Mouse (Mus musculus): ENCODE data around the gene Far2. TPM values are rescaled to one million over a fixed set of nuclear protein-coding genes. Genes with fewer than 3 reads are reported as not detected.
"Not testable (repeated sequence)": the region's sequence is repeated elsewhere in the genome, so short reads cannot be mapped to it uniquely, and the experiment has no call there.

Far2 gene
- polyA plus RNA-seq, 1 experiment from 2014 or later: 2.2 TPM

GRCm38 (mm10) chr6:148105722-148106268 lies 58.7 kb downstream of the Far2 start:
- H3K4me1 ChIP-seq (ENCODE audit: control insufficient read depth, insufficient read depth, low read length): no peaks in the 10 kb centered on the region
- WGBS: 77% methylated on average over 9 of the region's 9 CpGs
- DNase-seq (ENCODE audit: low spot score) (no peak), ATAC-seq (ENCODE audit: insufficient number of reproducible peaks, low FRiP score, low TSS enrichment, low read depth) (no peak)
- no peaks in the 10 kb centered on the region for H3K36me3 ChIP-seq (ENCODE audit: control insufficient read depth, insufficient read depth, low read length)
- no peak overlapping the region for H3K27ac ChIP-seq (replicated peaks; ENCODE audit: low read depth, low read length)
- H3K9ac ChIP-seq (ENCODE audit: low read length): no peak overlapping the region
- H3K4me3 ChIP-seq (ENCODE audit: low read depth, low read length): no peak overlapping the region
- no peak overlapping the region for H3K4me2 ChIP-seq (ENCODE audit: low read depth, severe bottlenecking)
- no peaks in the 10 kb centered on the region for H3K27me3 ChIP-seq (ENCODE audit: control insufficient read depth, insufficient read depth, low read length)
- no peaks in the 10 kb centered on the region for H3K9me3 ChIP-seq (ENCODE audit: control insufficient read depth, low read length)

GRCm38 (mm10) chr6:148108741-148109472 lies 61.8 kb downstream of the Far2 start:
- WGBS: 76% methylated on average over 8 of the region's 8 CpGs
- DNase-seq (ENCODE audit: low spot score) (no peak), ATAC-seq (ENCODE audit: insufficient number of reproducible peaks, low FRiP score, low TSS enrichment, low read depth) (no peak)
- no peak overlapping the region for H3K27ac ChIP-seq (replicated peaks; ENCODE audit: low read depth, low read length)
- no peak overlapping the region for H3K4me2 ChIP-seq (ENCODE audit: low read depth, severe bottlenecking)
- no peaks in the 10 kb centered on the region for H3K9me3 ChIP-seq (ENCODE audit: control insufficient read depth, low read length)
- H3K4me3 ChIP-seq (ENCODE audit: low read depth, low read length): no peak overlapping the region
- H3K4me1 ChIP-seq (ENCODE audit: control insufficient read depth, insufficient read depth, low read length): no peaks in the 10 kb centered on the region
- no peaks in the 10 kb centered on the region for H3K27me3 ChIP-seq (ENCODE audit: control insufficient read depth, insufficient read depth, low read length)
- H3K9ac ChIP-seq (ENCODE audit: low read length): no peak overlapping the region
- H3K36me3 ChIP-seq (ENCODE audit: control insufficient read depth, insufficient read depth, low read length): no peaks in the 10 kb centered on the region

GRCm38 (mm10) chr6:148110996-148111633 lies 64.1 kb downstream of the Far2 start:
- 92% methylated on average over 2 of the region's 2 CpGs for WGBS
- Histone ChIP-seq H3K4me2 (ENCODE audit: low read depth, severe bottlenecking) (no peak overlapping the region), H3K9me3 (ENCODE audit: control insufficient read depth, low read length) (no peaks in the 10 kb centered on the region), H3K4me3 (ENCODE audit: low read depth, low read length) (no peak overlapping the region), H3K27me3 (ENCODE audit: control insufficient read depth, insufficient read depth, low read length) (no peaks in the 10 kb centered on the region), H3K36me3 (ENCODE audit: control insufficient read depth, insufficient read depth, low read length) (no peaks in the 10 kb centered on the region), H3K27ac (replicated peaks; ENCODE audit: low read depth, low read length) (no peak overlapping the region), H3K9ac (ENCODE audit: low read length) (no peak overlapping the region), H3K4me1 (ENCODE audit: control insufficient read depth, insufficient read depth, low read length) (no peaks in the 10 kb centered on the region)
- ATAC-seq (ENCODE audit: insufficient number of reproducible peaks, low FRiP score, low TSS enrichment, low read depth): no peak
- no peak for DNase-seq (ENCODE audit: low spot score)

GRCm38 (mm10) chr6:148116371-148116770 lies 69.3 kb downstream of the Far2 start:
- Histone ChIP-seq H3K27me3 (ENCODE audit: control insufficient read depth, insufficient read depth, low read length) (no peaks in the 10 kb centered on the region), H3K4me2 (ENCODE audit: low read depth, severe bottlenecking) (no peak overlapping the region), H3K9me3 (ENCODE audit: control insufficient read depth, low read length) (no peaks in the 10 kb centered on the region), H3K36me3 (ENCODE audit: control insufficient read depth, insufficient read depth, low read length) (no peaks in the 10 kb centered on the region), H3K27ac (replicated peaks; ENCODE audit: low read depth, low read length) (no peak overlapping the region), H3K9ac (ENCODE audit: low read length) (no peak overlapping the region), H3K4me3 (ENCODE audit: low read depth, low read length) (no peak overlapping the region), H3K4me1 (ENCODE audit: control insufficient read depth, insufficient read depth, low read length) (no peaks in the 10 kb centered on the region)
- WGBS: 84% methylated on average over 5 of the region's 5 CpGs
- no peak for DNase-seq (ENCODE audit: low spot score)
- ATAC-seq (ENCODE audit: insufficient number of reproducible peaks, low FRiP score, low TSS enrichment, low read depth): no peak

GRCm38 (mm10) chr6:148116907-148117306 lies 69.8 kb downstream of the Far2 start:
- no peak for ATAC-seq (ENCODE audit: insufficient number of reproducible peaks, low FRiP score, low TSS enrichment, low read depth)
- no peak overlapping the region for H3K27ac ChIP-seq (replicated peaks; ENCODE audit: low read depth, low read length)
- 88% methylated on average over 3 of the region's 3 CpGs for WGBS
- no peak for DNase-seq (ENCODE audit: low spot score)
- H3K9me3 ChIP-seq (ENCODE audit: control insufficient read depth, low read length): no peaks in the 10 kb centered on the region
- no peak overlapping the region for H3K4me2 ChIP-seq (ENCODE audit: low read depth, severe bottlenecking)
- no peaks in the 10 kb centered on the region for H3K27me3 ChIP-seq (ENCODE audit: control insufficient read depth, insufficient read depth, low read length)
- no peak overlapping the region for H3K9ac ChIP-seq (ENCODE audit: low read length)
- H3K4me1 ChIP-seq (ENCODE audit: control insufficient read depth, insufficient read depth, low read length): no peaks in the 10 kb centered on the region
- no peaks in the 10 kb centered on the region for H3K36me3 ChIP-seq (ENCODE audit: control insufficient read depth, insufficient read depth, low read length)
- H3K4me3 ChIP-seq (ENCODE audit: low read depth, low read length): no peak overlapping the region

GRCm38 (mm10) chr6:148117696-148118095 lies 70.6 kb downstream of the Far2 start:
- no peak for ATAC-seq (ENCODE audit: insufficient number of reproducible peaks, low FRiP score, low TSS enrichment, low read depth)
- Histone ChIP-seq H3K9ac (ENCODE audit: low read length) (no peak overlapping the region), H3K4me2 (ENCODE audit: low read depth, severe bottlenecking) (no peak overlapping the region), H3K4me1 (ENCODE audit: control insufficient read depth, insufficient read depth, low read length) (no peaks in the 10 kb centered on the region), H3K36me3 (ENCODE audit: control insufficient read depth, insufficient read depth, low read length) (no peaks in the 10 kb centered on the region), H3K9me3 (ENCODE audit: control insufficient read depth, low read length) (no peaks in the 10 kb centered on the region), H3K27ac (replicated peaks; ENCODE audit: low read depth, low read length) (no peak overlapping the region), H3K27me3 (ENCODE audit: control insufficient read depth, insufficient read depth, low read length) (no peaks in the 10 kb centered on the region), H3K4me3 (ENCODE audit: low read depth, low read length) (no peak overlapping the region)
- WGBS: 92% methylated on average over 1 of the region's 1 CpGs
- no peak for DNase-seq (ENCODE audit: low spot score)

GRCm38 (mm10) chr6:148120703-148121102 lies 73.6 kb downstream of the Far2 start:
- DNase-seq (ENCODE audit: low spot score): no peak

GRCm38 (mm10) chr6:148126851-148127250 lies 79.8 kb downstream of the Far2 start:
- H3K9ac ChIP-seq (ENCODE audit: low read length); H3K27ac ChIP-seq (replicated peaks; ENCODE audit: low read depth, low read length); H3K27me3 ChIP-seq (ENCODE audit: control insufficient read depth, insufficient read depth, low read length); H3K4me3 ChIP-seq (ENCODE audit: low read depth, low read length); H3K36me3 ChIP-seq (ENCODE audit: control insufficient read depth, insufficient read depth, low read length); H3K9me3 ChIP-seq (ENCODE audit: control insufficient read depth, low read length); ATAC-seq (ENCODE audit: insufficient number of reproducible peaks, low FRiP score, low TSS enrichment, low read depth); H3K4me2 ChIP-seq (ENCODE audit: low read depth, severe bottlenecking); DNase-seq (ENCODE audit: low spot score); H3K4me1 ChIP-seq (ENCODE audit: control insufficient read depth, insufficient read depth, low read length): not testable (repeated sequence)
- 78% methylated on average over 10 of the region's 10 CpGs for WGBS

More at GRCm38 (mm10) chr6:148120703-148121102, 73.6 kb downstream of the Far2 start:
- no peak for ATAC-seq (ENCODE audit: insufficient number of reproducible peaks, low FRiP score, low TSS enrichment, low read depth)
- WGBS: 93% methylated on average over 1 of the region's 1 CpGs
- Histone ChIP-seq H3K27me3 (ENCODE audit: control insufficient read depth, insufficient read depth, low read length) (no peaks in the 10 kb centered on the region), H3K27ac (replicated peaks; ENCODE audit: low read depth, low read length) (no peak overlapping the region), H3K4me2 (ENCODE audit: low read depth, severe bottlenecking) (no peak overlapping the region), H3K9ac (ENCODE audit: low read length) (no peak overlapping the region), H3K4me1 (ENCODE audit: control insufficient read depth, insufficient read depth, low read length) (no peaks in the 10 kb centered on the region), H3K9me3 (ENCODE audit: control insufficient read depth, low read length) (no peaks in the 10 kb centered on the region), H3K36me3 (ENCODE audit: control insufficient read depth, insufficient read depth, low read length) (no peaks in the 10 kb centered on the region), H3K4me3 (ENCODE audit: low read depth, low read length) (no peak overlapping the region)
